Mouse (Mus musculus) kidney, embryonic 14.5 days (tissue): Measurements from ENCODE around the gene Srsf12. TPM values are rescaled to one million over a fixed set of nuclear protein-coding genes. Genes with fewer than 3 reads are reported as not detected.

Source experiments
- ATAC-seq: fragments of 200-750 bp; cut with Nextera tagmentation; 2 replicates; pipeline ENCODE4 v1.8.0; 2017; ENCODE audit warnings: moderate number of reproducible peaks, mild to moderate bottlenecking, moderate TSS enrichment, moderate library complexity; ENCODE audit not compliant: low FRiP score, low TSS enrichment
- H3K27ac ChIP-seq: fragments of 300-500 bp; sonication (generic); 2 replicates; pipeline ENCODE4 v1.5.1; 2014; ENCODE audit warnings: low read depth, mild to moderate bottlenecking, low read length, moderate library complexity, mixed read lengths
- H3K27me3 ChIP-seq: fragments of 300-500 bp; sonication (generic); 2 replicates; pipeline ENCODE4 v1.6.1; 2014; ENCODE audit warnings: mild to moderate bottlenecking, low read length; ENCODE audit not compliant: control insufficient read depth, insufficient read depth
- H3K36me3 ChIP-seq: fragments of 300-500 bp; sonication (generic); 2 replicates; pipeline ENCODE4 v1.6.1; 2014; ENCODE audit warnings: low read length, mixed read lengths; ENCODE audit not compliant: control insufficient read depth, insufficient read depth
- H3K4me1 ChIP-seq: fragments of 300-500 bp; sonication (generic); 2 replicates; pipeline ENCODE4 v1.6.1; 2014; ENCODE audit warnings: low read length, mixed read lengths; ENCODE audit not compliant: control insufficient read depth, insufficient read depth
- H3K4me2 ChIP-seq: fragments of 300-500 bp; sonication (generic); replicated peaks from 2 replicates; pipeline ENCODE4 v1.6.1; 2014; ENCODE audit warnings: low read depth, mild to moderate bottlenecking, low read length
- H3K4me3 ChIP-seq: fragments of 300-500 bp; sonication (generic); 2 replicates; pipeline ENCODE4 v1.5.1; 2014; ENCODE audit warnings: mild to moderate bottlenecking, low read length
- H3K9ac ChIP-seq: fragments of 300-500 bp; sonication (generic); 2 replicates; pipeline ENCODE4 v1.6.1; 2014; ENCODE audit warnings: low read depth, mild to moderate bottlenecking, low read length, moderate library complexity
- H3K9me3 ChIP-seq: fragments of 300-500 bp; sonication (generic); 2 replicates; pipeline ENCODE4 v1.6.1; 2016; ENCODE audit warnings: low read length; ENCODE audit not compliant: control insufficient read depth
- WGBS: fragments of 180-500 bp; shearing (Covaris S2); extraction: QIAGEN DNeasy Blood & Tissue Kit; methylation state at CpG from one replicate; pipeline ENCODE4 v1.1.7; 2014; 5-methylcytosine and 5-hydroxymethylcytosine counted together
- polyA plus RNA-seq: library from polyadenylated mRNA; unstranded; fragments of >200 nt; fragmentation: Nextera tagmentation; extraction: Ambion mirVana; gene quantifications from 2 replicates; pipeline ENCODE4 v1.2.1, GENCODE M21; 2014

The Srsf12 gene
- polyA plus RNA-seq, result 4.1 and 5.1 TPM in 2 replicates

GRCm38 (mm10) chr4:33208881-33209841 lies at the start of gene Srsf12:
Srsf12 (plus strand) TSS chr4:33208991.
- Histone ChIP-seq H3K9me3 (peaks cover 3% of the 10 kb centered on the region; the same call in 1 of the 2 replicates), H3K27me3 (no peaks in the 10 kb centered on the region), H3K9ac (peak within 1 kb of the TSS; percentile 73), H3K4me1 (peaks cover 8% of the 10 kb centered on the region; the same call in 1 of the 2 replicates), H3K27ac (no peak within 1 kb of the TSS), H3K4me2 (peak within 1 kb of the TSS; percentile 99), H3K36me3 (no peaks in the 10 kb centered on the region), H3K4me3 (peak within 1 kb of the TSS; percentile 72)
- ATAC-seq, result peak; percentile 75
- WGBS, result 2% methylated on average over 63 of the region's 65 CpGs

DNA sequence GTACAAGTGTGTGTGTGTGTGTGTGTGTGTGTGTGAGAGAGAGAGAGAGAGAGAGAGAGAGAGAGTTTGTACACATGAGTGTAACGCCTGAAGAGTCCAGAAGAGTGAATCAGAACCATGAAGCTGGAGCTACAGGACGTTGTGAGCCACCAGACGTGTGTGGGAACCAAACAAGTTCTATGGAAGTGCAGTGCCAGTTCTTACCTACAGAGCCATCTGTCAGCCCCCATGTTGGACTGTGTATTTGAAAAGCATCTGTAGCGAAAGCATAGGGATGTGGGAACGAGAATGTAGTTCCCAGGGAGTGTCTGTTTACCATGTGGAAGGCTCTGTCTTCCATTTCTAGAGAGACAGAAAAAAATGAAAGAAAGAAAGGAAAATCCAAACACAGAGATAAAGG lies 25.3 kb upstream of the Srsf12 start:
- Histone ChIP-seq H3K27me3 (no peaks in the 10 kb centered on the region; the same call in 1 of the 2 replicates), H3K9ac (no peak overlapping the region), H3K4me2 (no peak overlapping the region), H3K4me3 (no peak overlapping the region), H3K4me1 (no peaks in the 10 kb centered on the region), H3K9me3 (no peaks in the 10 kb centered on the region), H3K36me3 (no peaks in the 10 kb centered on the region), H3K27ac (no peak overlapping the region)
- WGBS, result 89% methylated on average over 5 of the region's 5 CpGs
- no peak for ATAC-seq

- ATAC-seq, result no peak; the same call in 1 of the 2 replicates
These were observed 20.6 kb upstream of the Srsf12 start for GRCm38 (mm10) chr4:33188164-33188563.

GRCm38 (mm10) chr4:33188781-33189734 lies 19.7 kb upstream of the Srsf12 start:
- Histone ChIP-seq H3K27me3 (no peaks in the 10 kb centered on the region; the same call in 1 of the 2 replicates), H3K4me3 (peak overlapping the region; percentile 62), H3K36me3 (no peaks in the 10 kb centered on the region), H3K9me3 (no peaks in the 10 kb centered on the region), H3K27ac (peak overlapping the region; percentile 56; the same call in 1 of the 2 replicates), H3K9ac (peak overlapping the region; percentile 76), H3K4me1 (no peaks in the 10 kb centered on the region), H3K4me2 (peak overlapping the region; percentile 68)
- under 1% methylated on average over 120 of the region's 123 CpGs for WGBS
- ATAC-seq, result peak; percentile 92

More at GRCm38 (mm10) chr4:33188164-33188563, 20.6 kb upstream of the Srsf12 start:
- Histone ChIP-seq H3K4me3 (peak overlapping the region; percentile 62; the same call in 1 of the 2 replicates), H3K9me3 (no peaks in the 10 kb centered on the region), H3K4me1 (no peaks in the 10 kb centered on the region), H3K9ac (no peak overlapping the region), H3K4me2 (peak overlapping the region; percentile 68), H3K36me3 (no peaks in the 10 kb centered on the region), H3K27me3 (no peaks in the 10 kb centered on the region; the same call in 1 of the 2 replicates), H3K27ac (no peak overlapping the region)
- 17% methylated on average over 9 of the region's 9 CpGs for WGBS

- 14% methylated on average over 6 of the region's 6 CpGs for WGBS
- H3K9me3 ChIP-seq, result no peaks in the 10 kb centered on the region
- peak within 1 kb of the TSS; percentile 62 for H3K4me3 ChIP-seq
- peak within 1 kb of the TSS; percentile 56; the same call in 1 of the 2 replicates for H3K27ac ChIP-seq
- no peaks in the 10 kb centered on the region for H3K36me3 ChIP-seq
- H3K4me2 ChIP-seq, result peak within 1 kb of the TSS; percentile 68
- H3K27me3 ChIP-seq, result no peaks in the 10 kb centered on the region; the same call in 1 of the 2 replicates
- no peak for ATAC-seq
- no peaks in the 10 kb centered on the region for H3K4me1 ChIP-seq
- H3K9ac ChIP-seq, result peak within 1 kb of the TSS; percentile 76
These were observed 19.1 kb upstream of the Srsf12 start, which contains the start of gene Pm20d2 for GRCm38 (mm10) chr4:33189735-33190036. Pm20d2 (minus strand) TSS chr4:33189737.

- Histone ChIP-seq H3K9ac (no peak overlapping the region), H3K9me3 (no peaks in the 10 kb centered on the region), H3K4me2 (no peak overlapping the region), H3K27me3 (no peaks in the 10 kb centered on the region), H3K4me1 (no peaks in the 10 kb centered on the region), H3K27ac (no peak overlapping the region), H3K4me3 (no peak overlapping the region), H3K36me3 (no peaks in the 10 kb centered on the region)
- WGBS, result 34% methylated on average over 2 of the region's 2 CpGs
- ATAC-seq, result no peak
These were observed 10.7 kb upstream of the Srsf12 start for GRCm38 (mm10) chr4:33198117-33198516.

DNA sequence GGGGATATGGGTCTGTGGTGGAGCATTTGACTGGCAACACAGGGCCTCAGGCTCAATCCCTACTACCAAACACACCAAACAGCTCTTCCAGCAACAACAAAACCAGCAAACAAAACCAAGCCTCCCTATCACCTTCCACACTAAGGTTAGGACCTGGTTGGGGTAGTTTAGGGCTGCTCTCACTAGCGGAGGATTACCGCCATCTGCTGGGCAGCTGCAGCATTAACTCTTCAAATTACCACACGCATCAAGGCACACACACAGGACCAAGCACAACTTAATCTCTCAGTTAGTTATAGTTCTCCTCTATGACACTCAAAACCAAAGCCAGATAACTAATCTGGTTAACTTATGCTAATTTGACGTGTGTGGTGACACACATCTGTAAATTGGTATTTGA lies 4.1 kb upstream of the Srsf12 start:
- Histone ChIP-seq H3K4me3 (no peak overlapping the region), H3K9me3 (no peaks in the 10 kb centered on the region), H3K27ac (no peak overlapping the region), H3K4me2 (no peak overlapping the region), H3K27me3 (no peaks in the 10 kb centered on the region), H3K36me3 (no peaks in the 10 kb centered on the region), H3K4me1 (peaks cover 8% of the 10 kb centered on the region; the same call in 1 of the 2 replicates), H3K9ac (no peak overlapping the region)
- WGBS, result 5% methylated on average over 4 of the region's 4 CpGs
- no peak; the same call in 1 of the 2 replicates for ATAC-seq

- Histone ChIP-seq H3K9ac (no peak overlapping the region), H3K36me3 (no peaks in the 10 kb centered on the region), H3K27me3 (no peaks in the 10 kb centered on the region), H3K4me1 (peaks cover 8% of the 10 kb centered on the region; the same call in 1 of the 2 replicates), H3K27ac (no peak overlapping the region), H3K4me3 (no peak overlapping the region), H3K9me3 (no peaks in the 10 kb centered on the region; the same call in 1 of the 2 replicates), H3K4me2 (no peak overlapping the region)
- no peak for ATAC-seq
- 69% methylated on average over 2 of the region's 2 CpGs for WGBS
These were observed 1.2 kb upstream of the Srsf12 start for GRCm38 (mm10) chr4:33207551-33207950.
